Mouse (Mus musculus) cerebellum, postnatal 14 days (tissue): Measurements from ENCODE around the gene Hmgcr.
"Not testable (repeated sequence)": the region's sequence is repeated elsewhere in the genome, so short reads cannot be mapped to it uniquely, and the experiment has no call there.

Source experiments
- DNase-seq, 2 experiments: peaks; one replicate each; pipeline ENCODE4 v3.0.0; 2021; ENCODE audit warnings: mixed read lengths in 2 of 2

Hmgcr gene

DNA sequence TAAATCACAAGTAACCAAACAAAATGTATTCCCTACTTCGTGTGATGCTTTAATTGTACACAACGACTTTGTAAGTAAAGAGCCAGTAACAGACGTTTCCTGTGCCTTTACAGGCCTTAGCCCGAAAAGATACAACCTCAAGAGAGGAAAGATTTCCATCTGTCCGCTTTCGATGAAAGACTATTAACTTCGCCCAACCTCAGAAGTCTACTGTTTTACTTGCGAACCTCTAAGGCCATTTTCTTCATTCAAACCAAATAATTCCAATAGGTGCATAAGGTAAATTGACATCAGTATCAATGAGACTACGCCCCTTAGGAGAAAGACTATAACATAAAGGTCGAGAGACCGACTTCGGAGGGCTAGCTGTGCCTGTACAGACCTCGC is 724 bp downstream of the Hmgcr start:
- no peak for DNase-seq

- DNase-seq, result no peak
Measured at GRCm38 (mm10) chr13:96664419-96664974, 6.2 kb downstream of the Hmgcr start.

DNA sequence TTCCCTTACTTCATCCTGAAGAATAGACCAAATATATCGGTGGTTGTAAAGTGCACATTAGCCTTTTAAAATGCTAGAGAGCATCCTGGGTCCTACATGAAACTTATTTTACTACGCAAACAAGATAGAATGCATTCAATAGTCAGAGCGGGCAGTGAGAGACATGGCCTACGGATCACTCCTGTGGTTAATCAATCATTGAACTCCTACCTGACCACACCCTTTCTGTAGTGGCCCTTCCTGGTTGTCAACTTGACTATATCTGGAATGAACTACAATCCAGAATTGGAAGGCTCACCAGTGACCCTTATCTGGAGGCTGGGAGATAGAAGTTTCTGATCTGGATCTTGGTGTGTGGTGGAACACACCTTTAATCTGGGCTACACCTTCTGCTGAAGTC is 7.6 kb downstream of the Hmgcr start:
- not testable (repeated sequence) for DNase-seq

GRCm38 (mm10) chr13:96660095-96660860 is 10.5 kb downstream of the Hmgcr start:
- DNase-seq, result no peak

- no peak for DNase-seq
Measured at GRCm38 (mm10) chr13:96658936-96659335, 11.8 kb downstream of the Hmgcr start.

- DNase-seq, result no peak
Measured at GRCm38 (mm10) chr13:96656673-96657072, 14.1 kb downstream of the Hmgcr start.

DNA sequence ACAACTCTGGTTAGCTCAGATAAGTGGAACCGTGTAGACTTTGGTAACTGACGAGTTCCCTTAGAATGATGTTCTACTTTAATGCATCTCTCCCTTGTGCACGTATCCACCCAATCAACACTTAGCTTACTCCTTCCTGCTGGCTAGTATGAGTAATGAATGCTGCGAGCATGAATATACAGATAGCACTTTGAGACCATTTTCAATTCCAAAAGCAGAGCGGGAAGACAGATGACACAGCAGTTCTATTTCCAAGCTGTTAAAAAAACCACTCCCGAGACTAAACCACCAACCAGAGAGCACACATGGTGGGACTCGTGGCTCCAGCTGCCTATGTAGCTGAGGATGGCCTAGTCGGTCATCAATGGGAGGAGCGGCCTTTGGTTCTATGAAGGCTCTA is 17.7 kb downstream of the Hmgcr start:
- no peak for DNase-seq

GRCm38 (mm10) chr13:96645822-96646221 is 24.9 kb downstream of the Hmgcr start:
- no peak for DNase-seq

- no peak for DNase-seq
Measured at GRCm38 (mm10) chr13:96644168-96644567, 26.6 kb downstream of the Hmgcr start.

DNA sequence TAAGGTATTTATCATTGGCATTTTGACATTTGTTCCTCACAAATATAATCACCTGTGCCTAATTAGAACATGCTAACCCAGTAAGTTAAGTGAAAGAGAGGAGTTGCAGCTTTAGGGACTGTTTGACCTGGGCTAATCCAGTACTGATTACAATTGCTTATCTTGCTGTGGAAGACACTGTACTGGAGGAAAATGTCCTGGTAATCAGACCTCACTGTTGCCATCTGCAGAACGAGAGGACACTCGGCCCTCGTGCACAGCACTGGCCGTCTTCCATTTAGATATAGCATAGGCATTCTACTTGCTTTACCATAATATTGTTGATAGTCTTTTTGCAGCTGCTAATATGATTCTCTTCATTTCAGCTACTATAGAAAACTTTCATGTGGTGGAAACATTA is 40.3 kb downstream of the Hmgcr start:
- no peak for DNase-seq

- DNase-seq, result no peak
Measured at GRCm38 (mm10) chr13:96620891-96621290, 49.8 kb downstream of the Hmgcr start.

DNA sequence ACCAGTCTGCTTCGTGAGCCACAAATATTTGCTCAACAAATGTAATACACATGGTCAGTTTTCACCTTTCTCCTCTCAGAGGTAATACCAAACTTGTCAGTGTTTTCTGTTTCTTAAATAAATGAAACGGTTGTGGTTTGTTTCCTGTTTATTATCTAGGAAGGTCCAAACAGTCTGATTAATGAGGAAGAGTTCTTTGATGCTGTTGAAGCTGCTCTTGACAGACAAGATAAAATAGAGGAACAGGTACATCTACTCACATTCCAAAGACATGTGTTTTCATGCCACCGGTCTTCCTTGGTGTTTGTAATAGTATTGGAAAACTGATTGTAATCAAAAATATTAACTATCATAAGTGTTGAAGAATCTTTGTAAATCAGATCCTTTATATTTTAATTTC is 56.1 kb downstream of the Hmgcr start:
- DNase-seq, result no peak

DNA sequence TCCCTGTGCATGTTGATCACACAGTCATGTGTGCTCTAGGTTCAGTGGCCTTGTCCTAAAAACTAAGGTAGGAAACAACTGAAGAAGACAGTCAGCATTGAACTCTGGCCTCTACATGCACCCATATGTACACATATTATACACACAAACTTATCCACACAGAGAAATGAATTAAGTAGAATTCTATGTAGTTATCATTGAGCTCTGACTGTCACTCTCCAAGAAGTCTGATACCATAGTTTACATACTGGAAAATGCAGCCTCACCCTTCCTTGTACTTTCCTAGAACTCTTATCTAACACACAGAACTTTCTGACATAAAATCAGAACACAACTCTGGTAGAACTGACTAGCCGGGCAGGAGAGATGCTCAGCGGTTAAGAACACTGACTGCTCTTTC is 66.5 kb downstream of the Hmgcr start:
- no peak for DNase-seq

DNA sequence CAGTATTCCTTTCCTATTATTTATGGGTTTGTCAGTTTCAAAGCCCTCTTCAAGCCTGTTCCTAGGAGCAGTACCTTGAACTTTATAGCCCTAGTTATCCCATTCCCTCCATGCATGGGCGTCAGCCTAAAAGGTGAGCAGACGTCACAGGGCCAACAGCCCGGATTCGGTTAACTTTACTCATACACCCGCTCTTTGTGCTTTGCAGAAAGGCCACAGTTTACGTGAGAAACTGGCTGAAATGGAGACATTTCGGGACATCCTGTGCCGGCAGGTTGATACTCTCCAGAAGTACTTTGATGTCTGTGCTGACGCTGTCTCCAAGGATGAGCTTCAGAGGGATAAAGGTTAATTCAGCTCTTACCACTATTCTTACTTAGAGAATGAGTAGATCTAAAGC is 71.6 kb downstream of the Hmgcr start:
- no peak for DNase-seq
